Mouse (Mus musculus) cerebellum, adult 9-11 months (tissue): Measurements from ENCODE around the gene Hsf2bp.

Source experiments
- DNase-seq: peaks from one replicate; pipeline ENCODE4 v3.0.0; 2022

The Hsf2bp gene

GRCm38 (mm10) chr17:31979888-31980287 lies 56.3 kb downstream of the Hsf2bp start:
- no peak for DNase-seq

GRCm38 (mm10) chr17:31977131-31977530 lies 59.0 kb downstream of the Hsf2bp start:
- no peak for DNase-seq

- DNase-seq, result no peak
These were observed 59.6 kb downstream of the Hsf2bp start for GRCm38 (mm10) chr17:31976501-31976900.

GRCm38 (mm10) chr17:31974694-31975093 lies 61.5 kb downstream of the Hsf2bp start:
- DNase-seq, result no peak

GRCm38 (mm10) chr17:31973664-31974230 lies 62.4 kb downstream of the Hsf2bp start:
- no peak for DNase-seq

GRCm38 (mm10) chr17:31970890-31971289 lies 65.3 kb downstream of the Hsf2bp start:
- DNase-seq, result no peak

GRCm38 (mm10) chr17:31968801-31969200 lies 67.3 kb downstream of the Hsf2bp start:
- DNase-seq, result no peak

GRCm38 (mm10) chr17:31967311-31967710 lies 68.8 kb downstream of the Hsf2bp start:
- no peak for DNase-seq

GRCm38 (mm10) chr17:31966566-31966965 lies 69.6 kb downstream of the Hsf2bp start:
- no peak for DNase-seq

- no peak for DNase-seq
These were observed 70.5 kb downstream of the Hsf2bp start for GRCm38 (mm10) chr17:31965623-31966022.

- DNase-seq, result no peak
These were observed 73.2 kb downstream of the Hsf2bp start for GRCm38 (mm10) chr17:31962930-31963329.

- no peak for DNase-seq
These were observed 73.9 kb downstream of the Hsf2bp start for GRCm38 (mm10) chr17:31962281-31962680.

GRCm38 (mm10) chr17:31954551-31955140 lies 81.5 kb downstream of the Hsf2bp start:
- DNase-seq, result no peak

GRCm38 (mm10) chr17:31949076-31949475 lies 87.1 kb downstream of the Hsf2bp start:
- DNase-seq, result no peak

- no peak for DNase-seq
These were observed 89.7 kb downstream of the Hsf2bp start for GRCm38 (mm10) chr17:31946436-31946835.

GRCm38 (mm10) chr17:31943881-31944539 lies 92.1 kb downstream of the Hsf2bp start:
- DNase-seq, result no peak

- no peak for DNase-seq
These were observed 94.5 kb downstream of the Hsf2bp start for GRCm38 (mm10) chr17:31941616-31942015.

- no peak for DNase-seq
These were observed 95.5 kb downstream of the Hsf2bp start for GRCm38 (mm10) chr17:31940607-31941006.

- no peak for DNase-seq
These were observed 96.7 kb downstream of the Hsf2bp start for GRCm38 (mm10) chr17:31939292-31940060.

GRCm38 (mm10) chr17:31938539-31939260 lies 97.4 kb downstream of the Hsf2bp start:
- no peak for DNase-seq

GRCm38 (mm10) chr17:31937141-31937554 lies 99.0 kb downstream of the Hsf2bp start:
- DNase-seq, result no peak

- DNase-seq, result no peak
These were observed 100.3 kb downstream of the Hsf2bp start for GRCm38 (mm10) chr17:31935841-31936240.
